Mouse (Mus musculus): ENCODE measurements around the gene Mogat2. TPM values are rescaled to one million over a fixed set of nuclear protein-coding genes. Genes with fewer than 3 reads are reported as not detected.

Gene Mogat2
- polyA plus RNA-seq, 3 experiments from 2014 or later: not detected

DNA sequence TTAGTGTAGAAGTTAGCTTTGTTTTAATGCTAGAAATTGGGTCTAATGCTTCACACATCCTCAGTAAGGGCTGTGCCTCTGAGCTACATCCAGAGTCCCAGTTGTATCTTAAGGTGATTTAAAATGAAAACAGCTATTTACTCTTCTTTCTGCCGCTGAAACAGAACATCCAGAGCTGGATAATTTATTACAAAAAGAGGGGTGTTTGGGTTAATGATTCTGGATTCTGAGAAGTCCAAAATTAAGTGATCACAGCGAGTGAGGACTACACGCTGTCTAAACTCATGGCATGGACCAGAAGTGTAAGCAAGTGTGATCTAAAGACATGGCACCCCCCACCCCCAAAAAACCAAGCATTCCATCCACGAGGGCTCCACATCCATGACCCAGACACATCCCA, 44.5 kb downstream of the Mogat2 start:
- ATAC-seq: no peak

DNA sequence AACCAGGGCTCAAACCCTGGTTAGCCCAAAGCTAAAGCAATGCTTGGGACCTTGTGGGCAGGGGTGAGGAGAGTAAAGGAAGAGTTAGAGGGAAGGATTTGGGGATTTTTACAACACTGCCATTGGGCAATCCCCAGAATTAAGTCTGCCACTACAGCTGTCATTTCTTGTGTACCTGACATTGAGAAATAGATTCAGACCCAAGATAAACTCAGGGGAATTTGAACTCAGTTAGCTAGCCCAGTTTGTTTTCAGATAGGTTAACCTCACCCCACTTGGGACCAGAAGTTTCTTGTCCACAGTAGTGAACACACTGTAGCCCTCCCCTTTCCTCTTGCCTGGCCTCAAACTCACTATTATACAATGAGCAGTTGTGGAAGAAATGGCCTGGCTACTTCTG, 47.0 kb downstream of the Mogat2 start:
- ATAC-seq: peak; percentile 32

DNA sequence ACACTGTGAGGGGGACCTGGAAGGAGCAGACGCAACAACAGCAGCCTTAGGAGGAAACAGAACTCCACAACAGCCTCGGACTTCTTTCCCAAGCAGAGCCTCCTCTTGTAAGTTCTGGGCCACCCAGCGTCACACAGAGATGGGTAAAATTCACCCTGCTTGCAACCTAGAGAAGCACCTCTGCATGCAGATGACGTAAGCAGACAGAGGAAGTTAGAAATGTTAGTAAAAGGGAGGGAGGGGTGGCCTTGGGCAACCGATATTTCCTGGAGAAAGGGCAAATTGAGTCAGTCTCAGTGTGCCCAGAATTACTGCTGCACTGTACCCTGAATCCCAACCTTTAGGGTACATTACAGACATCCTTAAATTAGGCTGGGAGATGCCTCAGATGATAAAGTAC, 48.5 kb downstream of the Mogat2 start:
- peak; percentile 89 for ATAC-seq

DNA sequence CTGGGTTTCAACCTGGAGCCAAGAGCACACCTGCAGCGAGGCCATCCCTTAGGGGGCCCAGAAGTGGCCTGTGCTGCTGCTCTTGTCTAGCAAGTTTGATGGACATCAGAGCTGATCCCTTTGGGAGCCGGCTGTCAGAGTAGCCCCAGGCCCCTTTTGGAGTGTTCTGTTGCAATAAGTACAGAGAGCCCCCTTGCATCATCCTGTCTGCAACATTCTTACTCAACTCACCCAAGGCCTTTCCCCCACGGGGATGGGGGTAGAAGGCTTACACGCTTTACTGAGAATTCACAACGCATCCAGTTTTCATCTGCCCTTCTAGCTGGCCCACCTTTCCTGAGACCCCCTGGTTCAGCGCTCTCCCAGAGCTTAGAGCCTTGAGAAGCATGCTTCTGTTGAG, 49.8 kb downstream of the Mogat2 start:
- no peak for ATAC-seq

DNA sequence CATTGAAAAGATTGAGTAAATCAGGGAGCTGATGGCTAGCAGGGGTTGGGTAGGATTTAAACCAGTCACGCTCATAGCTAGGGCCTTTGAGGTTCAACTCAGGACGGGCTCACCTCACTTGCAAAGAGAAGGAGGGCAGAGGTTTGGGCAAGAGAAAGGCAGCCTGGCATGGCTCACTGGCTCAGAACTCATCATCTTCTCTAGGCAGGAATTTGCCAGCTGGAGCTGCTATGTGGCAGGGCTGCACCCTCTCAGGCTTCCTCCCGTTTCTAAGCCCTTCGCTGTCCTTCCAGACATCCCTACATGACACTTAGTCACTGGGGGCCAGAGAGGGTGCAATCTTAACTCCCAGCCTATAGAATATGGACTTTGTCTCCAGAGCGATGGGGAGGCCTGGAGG, 51.0 kb downstream of the Mogat2 start:
- no peak for ATAC-seq

DNA sequence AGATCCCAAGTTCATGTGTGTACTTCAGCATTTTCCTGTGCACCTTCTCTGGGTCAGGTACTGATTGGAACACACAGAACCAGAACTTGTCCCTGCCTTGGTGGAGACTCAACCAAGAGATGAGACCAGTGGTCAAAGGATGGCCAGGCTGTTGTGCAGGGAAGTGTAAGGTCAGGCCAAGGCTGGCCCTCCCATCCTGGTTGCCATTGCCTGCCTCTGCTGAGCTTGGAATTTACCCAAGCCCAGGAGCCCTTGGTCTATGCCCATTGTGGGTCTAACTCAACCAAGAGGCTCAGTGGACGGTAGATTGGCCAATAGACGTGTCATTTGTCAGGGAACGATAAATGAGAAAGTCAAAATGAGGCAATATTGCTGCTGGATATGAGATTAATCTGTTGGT, 53.0 kb downstream of the Mogat2 start:
- ATAC-seq: no peak

DNA sequence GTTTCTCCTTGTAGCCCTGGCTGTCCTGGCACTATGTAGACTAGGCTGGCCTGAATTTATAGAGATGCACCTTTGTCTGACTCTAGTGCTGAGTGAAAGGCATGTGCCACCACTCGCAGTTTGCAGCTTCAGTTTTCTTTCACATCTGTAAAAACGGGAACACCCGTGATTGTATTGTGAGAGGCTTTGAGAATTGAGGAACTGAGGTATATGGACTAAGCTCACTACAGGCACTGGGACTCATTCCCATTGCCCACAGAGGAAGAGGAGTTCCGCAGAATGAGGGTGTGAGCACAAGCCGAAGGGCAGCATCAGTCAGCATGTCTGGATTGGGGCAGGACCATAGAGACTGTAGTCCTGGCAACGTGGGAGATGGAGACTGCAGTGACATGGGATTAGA, 54.7 kb downstream of the Mogat2 start:
- no peak for ATAC-seq

DNA sequence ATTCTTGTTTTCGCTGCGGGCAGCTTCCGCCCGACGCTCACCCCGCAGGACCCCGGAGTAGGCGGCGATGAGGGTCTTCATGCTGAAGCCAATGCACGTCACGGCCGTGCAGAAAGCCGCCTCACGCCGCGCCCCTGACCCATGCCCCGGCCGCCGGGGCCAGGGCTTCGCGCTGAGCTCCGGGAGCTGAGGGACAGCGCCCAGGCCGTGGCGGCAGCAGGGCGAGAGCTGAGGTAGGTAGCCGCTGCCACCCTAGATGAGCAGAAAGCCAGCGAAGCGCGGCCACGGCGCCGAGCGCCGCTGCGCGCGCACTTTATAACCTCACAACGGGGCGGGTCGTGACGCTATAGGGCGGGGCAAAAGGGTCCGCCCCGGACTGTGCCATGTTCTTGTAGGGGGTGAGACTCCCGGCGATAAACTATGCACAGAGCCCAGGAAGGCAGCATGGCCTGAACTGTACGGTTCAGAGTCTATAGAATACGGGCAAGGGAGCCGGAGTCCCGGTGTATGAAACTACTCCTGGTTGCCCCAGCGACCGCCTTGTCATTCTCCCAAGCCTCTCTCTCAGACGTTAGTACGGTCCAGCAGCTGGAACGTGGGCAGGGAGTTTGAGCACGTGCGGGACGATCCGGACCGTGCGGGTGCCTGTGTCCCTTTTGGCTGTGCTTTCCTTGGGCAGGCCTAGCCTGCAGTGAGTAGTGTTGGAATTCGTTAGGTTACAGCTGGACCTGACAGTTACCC, 55.8 kb downstream of the Mogat2 start, which contains the start of gene Dgat2:
Gene Dgat2, minus strand, starts transcription at position 288 of the 741 bp plus-strand sequence.
- ATAC-seq: peak; percentile 89

DNA sequence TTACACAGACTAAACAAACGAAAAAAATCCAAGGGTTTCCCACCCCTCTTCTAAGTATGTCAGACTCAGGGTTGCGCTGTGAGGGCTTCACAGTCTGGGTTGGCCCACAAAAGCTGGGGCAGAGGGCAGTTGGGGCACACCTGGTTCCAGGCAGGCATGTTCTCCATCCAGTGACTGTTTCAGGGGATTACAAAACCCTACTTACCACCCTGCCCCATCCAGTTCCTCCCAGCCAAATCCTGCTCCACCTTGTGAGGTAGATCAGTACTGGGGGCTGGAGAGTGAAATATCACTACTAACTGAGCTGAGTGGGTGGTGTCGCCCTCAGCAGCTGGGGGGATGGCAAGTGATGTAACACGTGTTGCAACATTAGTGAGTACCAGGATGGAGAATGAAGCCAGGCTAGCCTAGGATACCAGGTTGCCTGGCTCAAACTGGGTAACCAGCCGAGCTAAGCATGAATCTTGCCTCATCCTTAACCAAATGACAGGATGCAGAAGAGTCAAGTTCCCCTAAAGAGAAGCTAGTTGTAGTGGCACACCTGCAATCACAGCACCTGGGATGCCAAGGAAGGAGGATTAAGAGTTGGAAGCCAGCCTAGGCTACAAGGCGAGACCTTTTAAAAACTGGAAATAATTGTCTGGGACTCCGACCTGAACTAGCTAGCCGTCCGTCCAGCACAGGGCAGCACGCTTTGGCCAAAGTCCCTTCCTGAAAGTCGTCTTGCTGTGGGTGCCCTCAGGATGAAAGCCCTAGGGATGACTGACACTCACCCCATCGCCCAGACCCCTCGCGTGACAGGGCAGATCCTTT, 56.6 kb downstream of the Mogat2 start:
- no peak for ATAC-seq

DNA sequence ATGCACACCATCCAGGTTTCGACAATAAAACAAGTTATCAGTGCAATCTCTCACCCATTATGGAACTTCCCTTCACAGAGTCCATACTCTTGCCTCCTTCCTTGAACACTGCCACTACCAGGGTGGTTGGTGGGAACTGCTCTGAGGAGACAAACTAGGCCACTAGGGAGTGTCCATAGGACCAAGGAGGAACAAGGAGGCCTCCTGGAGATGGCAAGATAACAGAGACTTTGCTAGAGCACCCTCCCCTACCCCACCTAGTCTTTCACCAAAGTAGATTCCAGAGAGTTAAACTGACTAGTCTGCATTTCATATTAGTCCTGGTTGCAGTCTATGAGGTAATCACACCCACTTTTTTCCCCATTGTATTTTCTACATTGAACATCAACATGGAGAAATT, 58.3 kb downstream of the Mogat2 start:
- ATAC-seq: no peak

DNA sequence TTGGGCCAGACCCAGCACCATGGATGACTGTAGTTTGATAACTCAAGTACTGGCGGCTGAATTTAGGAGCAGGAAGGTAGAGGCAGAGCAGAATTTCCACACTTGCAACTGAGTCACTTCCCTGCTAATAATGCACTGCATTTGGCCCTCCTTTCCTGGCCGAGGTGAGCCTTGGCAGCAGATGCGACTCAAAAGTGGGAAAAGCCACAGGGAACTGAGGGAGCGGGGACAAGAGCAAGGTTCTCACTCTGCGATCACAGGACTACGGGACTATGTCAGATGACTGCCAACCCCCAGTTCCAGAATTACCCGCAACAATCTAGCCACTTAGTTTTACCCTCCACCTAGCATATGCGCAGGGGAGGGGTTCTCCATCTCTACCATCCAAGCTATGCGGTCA, 59.1 kb downstream of the Mogat2 start:
- no peak for ATAC-seq

DNA sequence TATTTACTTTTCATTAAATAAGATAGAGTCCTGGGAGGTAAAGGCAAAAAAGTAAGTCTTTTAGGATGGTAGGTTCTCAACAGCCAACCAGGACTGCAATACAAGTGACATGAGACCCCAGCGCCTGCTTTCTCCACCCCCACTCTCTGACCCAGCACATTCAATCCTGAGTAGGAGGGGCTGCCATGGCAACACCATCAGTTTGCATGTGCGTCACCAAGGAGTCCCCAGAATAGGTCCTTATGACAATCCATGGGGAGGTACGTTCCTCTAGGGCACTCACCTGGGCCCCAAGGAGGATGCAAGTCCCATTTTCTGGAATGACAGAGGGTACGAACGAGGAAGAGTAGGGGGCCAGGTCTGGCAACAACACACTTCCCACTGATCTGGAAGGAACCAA, 61.0 kb downstream of the Mogat2 start:
- ATAC-seq: no peak

DNA sequence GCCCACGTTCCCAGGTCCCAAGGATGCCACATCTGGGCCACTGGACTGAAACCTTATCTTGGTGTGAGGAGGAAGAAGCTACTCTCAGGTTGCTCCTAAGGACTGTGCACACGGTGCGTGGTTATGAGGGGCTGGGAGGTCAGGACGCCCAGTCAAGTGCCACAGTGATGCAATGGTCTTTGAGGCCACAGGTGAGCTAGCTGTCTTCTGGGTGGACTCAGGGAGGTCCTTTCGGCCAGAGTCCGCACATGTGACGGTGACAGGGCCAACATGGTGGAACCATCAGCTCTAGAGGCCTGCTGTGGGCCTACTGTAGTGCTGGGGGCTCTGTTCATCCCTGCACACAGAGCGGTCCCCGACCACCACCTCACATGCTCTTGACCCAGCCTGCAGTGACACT, 62.8 kb downstream of the Mogat2 start:
- no peak for ATAC-seq

DNA sequence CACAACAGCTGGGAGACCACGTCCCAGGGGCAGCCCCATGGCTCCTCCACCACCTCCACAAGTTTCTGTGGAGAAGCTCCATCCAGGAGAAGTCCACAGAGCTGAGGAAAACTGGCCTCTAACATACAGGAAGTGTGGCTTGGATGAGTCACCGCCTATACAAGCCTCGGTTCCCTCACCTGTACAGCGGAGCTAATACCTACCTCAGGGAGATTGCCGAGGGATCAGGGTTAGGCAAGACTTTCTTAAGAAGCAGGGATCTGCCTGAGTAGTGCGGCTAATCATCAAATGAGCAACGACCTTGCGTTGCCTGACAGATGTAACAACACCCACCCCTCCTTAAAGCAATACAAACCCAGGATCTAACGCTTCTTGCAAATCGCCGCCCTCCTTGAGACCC, 63.3 kb downstream of the Mogat2 start:
- no peak for ATAC-seq

DNA sequence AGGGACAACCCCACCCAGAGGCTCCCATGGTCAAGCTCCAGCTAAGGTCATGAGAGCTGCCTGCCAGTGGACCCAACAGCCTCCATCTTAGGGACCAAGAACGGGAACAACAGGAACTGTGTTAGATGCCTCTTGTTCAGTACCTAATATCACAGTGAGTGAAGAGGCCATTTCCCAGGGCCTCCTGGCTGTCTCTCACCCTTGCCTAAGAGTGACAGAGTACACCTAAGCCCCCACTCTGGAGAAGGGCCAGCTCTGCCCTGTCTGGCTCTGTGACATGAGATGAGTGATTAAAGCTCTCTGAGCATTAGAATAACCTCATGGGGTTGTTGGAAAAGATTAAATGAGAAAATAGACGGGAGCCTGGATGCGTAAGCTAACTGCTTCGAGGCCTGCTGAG, 64.4 kb downstream of the Mogat2 start:
- ATAC-seq: no peak

DNA sequence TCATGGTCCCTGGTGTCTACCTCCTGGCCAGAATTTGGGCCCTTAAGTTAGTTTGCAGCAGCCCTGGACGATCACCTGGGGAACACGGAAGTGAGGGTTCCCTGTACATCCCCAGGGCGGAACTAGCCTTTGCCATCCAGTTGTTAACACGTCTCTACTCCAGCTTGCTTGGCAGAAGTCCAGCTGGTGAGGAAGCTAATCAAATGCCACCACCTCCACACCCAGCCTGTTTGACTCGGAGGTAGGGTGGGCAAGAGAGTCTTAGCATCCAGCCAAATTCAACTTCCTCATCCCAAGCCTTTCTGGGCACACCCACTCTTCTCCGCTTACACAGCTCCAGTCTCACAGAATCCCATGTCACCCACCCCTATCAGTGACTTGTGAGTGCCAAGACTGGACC, 65.5 kb downstream of the Mogat2 start:
- ATAC-seq: no peak

DNA sequence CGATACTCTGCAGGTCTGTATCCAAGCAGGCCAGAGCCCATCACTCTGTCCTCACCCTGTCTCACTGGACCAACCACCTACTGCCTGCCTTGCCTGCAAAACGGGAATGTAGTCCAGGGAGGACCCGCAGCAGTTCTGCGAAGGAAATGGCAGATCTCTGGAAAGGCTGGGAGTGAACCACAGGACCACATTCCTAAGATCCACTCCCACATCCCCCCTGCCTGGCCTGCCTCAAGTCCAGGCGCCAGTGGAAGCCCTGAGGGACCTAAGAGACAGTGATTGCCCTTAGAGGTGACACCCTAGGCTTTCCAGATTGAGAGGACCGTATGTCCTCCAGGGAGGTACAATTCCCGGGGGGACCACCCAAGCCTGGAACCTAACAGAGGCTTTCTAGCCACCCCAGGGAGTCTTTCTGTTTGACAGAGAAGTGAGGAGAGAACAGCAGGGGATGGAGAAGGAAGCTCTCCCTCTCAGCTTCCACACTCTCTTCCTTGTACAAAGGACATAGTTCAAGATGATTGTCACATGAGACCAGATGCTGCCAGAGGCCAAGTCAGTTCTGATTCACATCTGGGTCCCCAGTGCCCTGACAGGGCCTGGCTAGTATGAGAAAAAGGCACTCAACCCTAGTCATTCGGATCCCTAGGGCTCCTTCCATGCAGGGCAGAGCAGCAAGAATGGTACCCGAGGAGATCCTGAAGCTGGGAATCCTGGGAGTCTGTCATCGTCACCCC, 66.5 kb downstream of the Mogat2 start:
- no peak for ATAC-seq

DNA sequence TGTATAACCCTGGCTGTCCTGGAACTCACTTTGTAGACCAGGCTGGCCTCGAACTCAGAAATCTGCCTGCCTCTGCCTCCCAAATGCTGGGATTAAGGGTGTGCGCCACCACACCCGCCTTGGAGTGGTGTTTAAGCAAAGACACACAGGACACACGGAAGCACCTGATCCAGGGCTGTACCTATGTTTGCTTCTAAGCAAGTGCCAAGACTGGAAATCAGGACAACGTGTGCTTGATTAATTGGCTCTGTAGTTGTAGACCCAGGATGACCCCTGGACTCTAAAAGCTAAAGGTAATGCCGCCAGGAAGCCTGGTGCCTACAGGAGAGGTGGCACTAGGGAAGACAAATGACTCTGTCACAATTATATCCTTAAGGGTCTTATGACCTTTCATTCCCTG, 67.9 kb downstream of the Mogat2 start:
- no peak for ATAC-seq

DNA sequence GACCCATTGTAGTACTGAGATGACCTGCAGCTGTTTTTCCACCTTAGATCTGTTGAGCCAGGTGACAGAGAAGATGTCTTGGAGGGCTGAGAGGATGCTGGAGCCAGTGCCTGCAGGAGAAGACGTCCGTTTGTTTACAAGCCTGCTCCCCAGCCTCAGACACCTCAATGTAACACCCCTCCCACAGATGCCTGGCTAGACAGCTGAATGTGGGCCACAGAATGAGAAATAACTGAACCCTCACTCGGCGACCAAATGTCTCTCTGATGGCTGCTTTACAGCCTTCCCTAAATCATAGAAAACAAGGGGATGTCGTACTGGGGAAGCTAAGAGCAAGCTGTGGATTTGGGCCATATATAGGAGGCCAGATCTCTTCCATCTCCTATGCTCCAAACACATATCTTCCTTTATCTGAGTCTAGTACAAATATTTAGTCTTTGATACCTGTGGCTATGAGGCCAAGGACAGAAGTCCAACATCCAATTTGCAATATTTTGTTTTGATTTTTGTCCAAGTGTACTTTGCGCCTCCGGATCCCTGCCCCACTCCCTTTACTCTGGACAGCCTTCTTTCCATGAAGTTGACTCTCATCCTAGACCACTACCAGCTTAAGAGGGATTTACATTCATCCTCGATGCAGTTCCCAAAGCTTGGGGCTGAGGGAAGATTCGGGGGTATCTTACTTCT, 68.6 kb downstream of the Mogat2 start:
- ATAC-seq: no peak
